Mouse (Mus musculus) heart, embryonic 14.5 days (tissue): ENCODE results near the gene Ccnl2. TPM values are rescaled to one million over a fixed set of nuclear protein-coding genes. Genes with fewer than 3 reads are reported as not detected.

Source experiments
- ATAC-seq: fragments of 200-750 bp; cut with Nextera tagmentation; 2 replicates; pipeline ENCODE4 v1.8.0; 2017; ENCODE audit warnings: low read depth, moderate TSS enrichment; ENCODE audit not compliant: insufficient number of reproducible peaks, insufficient read depth, low FRiP score
- H3K27ac ChIP-seq, 2 experiments: fragments of 200-500 bp in 1 of 2; fragments of 300-500 bp in 1 of 2; sonication (generic) in 1 of 2; replicated peaks in 1 of 2; 2 replicates each; pipeline ENCODE4 v1.5.1; 2012 to 2014; ENCODE audit warnings: low read depth in 2 of 2, low read length in 2 of 2, control low read depth in 1 of 2, mild to moderate bottlenecking in 1 of 2, mixed read lengths in 1 of 2; ENCODE audit not compliant: control insufficient read depth in 1 of 2, insufficient read depth in 1 of 2
- H3K27me3 ChIP-seq: fragments of 300-500 bp; sonication (generic); 2 replicates; pipeline ENCODE4 v1.6.1; 2014; ENCODE audit warnings: mild to moderate bottlenecking, low read length, control low read depth; ENCODE audit not compliant: control insufficient read depth, insufficient read depth
- H3K36me3 ChIP-seq: fragments of 300-500 bp; sonication (generic); 2 replicates; pipeline ENCODE4 v1.6.1; 2014; ENCODE audit warnings: mild to moderate bottlenecking, control low read depth, low read length, mixed read lengths; ENCODE audit not compliant: control insufficient read depth, insufficient read depth
- H3K4me1 ChIP-seq, 2 experiments: fragments of 200-500 bp in 1 of 2; fragments of 300-500 bp in 1 of 2; sonication (generic) in 1 of 2; 2 replicates each; pipeline ENCODE4 v1.6.1; 2012 to 2014; ENCODE audit warnings: low read length in 2 of 2, control low read depth in 1 of 2, mixed read lengths in 1 of 2; ENCODE audit not compliant: control insufficient read depth in 2 of 2, insufficient read depth in 2 of 2
- H3K4me2 ChIP-seq: fragments of 300-500 bp; sonication (generic); 2 replicates; pipeline ENCODE4 v1.6.1; 2014; ENCODE audit warnings: mild to moderate bottlenecking, low read length
- H3K4me3 ChIP-seq, 2 experiments: fragments of 200-500 bp in 1 of 2; fragments of 300-500 bp in 1 of 2; sonication (generic) in 1 of 2; 2 replicates each; pipeline ENCODE4 v1.5.1; 2012 to 2014; ENCODE audit warnings: low read length in 2 of 2, mild to moderate bottlenecking in 2 of 2, control low read depth in 1 of 2, low read depth in 1 of 2, moderate library complexity in 1 of 2; ENCODE audit not compliant: control insufficient read depth in 1 of 2, insufficient read depth in 1 of 2
- H3K9ac ChIP-seq: fragments of 300-500 bp; sonication (generic); 2 replicates; pipeline ENCODE4 v1.6.1; 2014; ENCODE audit warnings: mild to moderate bottlenecking, low read length
- H3K9me3 ChIP-seq: fragments of 300-500 bp; sonication (generic); 2 replicates; pipeline ENCODE4 v1.6.1; 2016; ENCODE audit warnings: low read length, control low read depth; ENCODE audit not compliant: control insufficient read depth
- WGBS: fragments of 180-500 bp; shearing (Covaris S2); extraction: QIAGEN DNeasy Blood & Tissue Kit; methylation state at CpG from one replicate; pipeline ENCODE4 v1.1.7; 2014; 5-methylcytosine and 5-hydroxymethylcytosine counted together
- microRNA-seq: library from miRNA; unstranded; fragments of <30 nt; microRNA quantifications from one replicate; pipeline ENCODE4, GENCODE M21; 2016
- polyA plus RNA-seq: library from polyadenylated mRNA; unstranded; fragments of >200 nt; fragmentation: Nextera tagmentation; extraction: Ambion mirVana; gene quantifications from 2 replicates; pipeline ENCODE4 v1.2.1, GENCODE M21; 2014

The Ccnl2 gene
- polyA plus RNA-seq, 1 experiment from 2014 or later: 120 TPM

DNA sequence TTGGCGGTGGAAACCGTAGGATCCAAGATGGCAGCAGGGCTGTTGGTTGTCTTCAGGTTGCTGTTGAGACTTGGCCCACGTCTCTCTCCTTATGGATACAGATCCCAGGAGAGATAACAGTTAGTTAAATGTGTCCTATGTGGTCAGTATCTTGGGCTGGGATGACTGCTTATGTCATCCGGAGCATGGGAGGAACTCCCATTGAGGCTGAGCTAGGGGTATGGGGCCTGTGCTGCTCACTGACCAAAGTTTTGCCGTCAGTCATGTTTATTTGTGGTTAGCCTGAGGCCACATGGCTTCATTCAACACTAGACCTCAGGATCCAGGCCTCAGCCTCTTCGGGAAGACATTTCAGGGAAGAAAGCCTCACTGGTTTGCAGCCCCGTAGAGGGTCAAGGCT lies 59.1 kb downstream of the Ccnl2 start:
- H3K4me3 ChIP-seq: no peak overlapping the region
- no peaks in the 10 kb centered on the region for H3K9me3 ChIP-seq
- H3K9ac ChIP-seq: no peak overlapping the region
- WGBS: 90% methylated on average over 7 of the region's 7 CpGs
- H3K27ac ChIP-seq: no peak overlapping the region
- H3K4me2 ChIP-seq: no peak overlapping the region
- peaks cover 49% of the 10 kb centered on the region for H3K36me3 ChIP-seq
- no peaks in the 10 kb centered on the region for H3K27me3 ChIP-seq
- no peak for ATAC-seq
- H3K4me1 ChIP-seq: peaks cover 7 to 8% of the 10 kb centered on the region in 2 experiments; a peak in 3 of 4 replicates

Small RNA genes within 50 kb of the gene (microRNA-seq; reads per million reads assigned to microRNA genes)
- gene Gm27743: not detected

Other genes with a start within 250 kb of the Ccnl2 start
- gene Slc35e2, start 211.1 kb upstream of the Ccnl2 start, polyA plus RNA-seq: 7.7 and 8.5 TPM in 2 replicates
- gene Cdk11b, start 187.6 kb upstream of the Ccnl2 start, polyA plus RNA-seq: 33.5 and 36.7 TPM in 2 replicates
- gene Gm10563, start 167.1 kb upstream of the Ccnl2 start, polyA plus RNA-seq: not detected in 2 replicates
- gene Mmp23, start 159.1 kb upstream of the Ccnl2 start, polyA plus RNA-seq: 63.1 and 67.1 TPM in 2 replicates
- 12.5 and 15.3 TPM in 2 replicates for gene Mib2, start 143.3 kb upstream of the Ccnl2 start, polyA plus RNA-seq
- gene Fndc10, start 118.1 kb upstream of the Ccnl2 start, polyA plus RNA-seq: 1.9 and 2.4 TPM in 2 replicates
- gene Ssu72, start 107.7 kb upstream of the Ccnl2 start, polyA plus RNA-seq: 113 and 115 TPM in 2 replicates
- gene Tmem240, start 77.7 kb upstream of the Ccnl2 start, polyA plus RNA-seq: 0.23 and 0.28 TPM in 2 replicates
- gene Atad3a, start 51.4 kb upstream of the Ccnl2 start, polyA plus RNA-seq: 89.0 and 95.2 TPM in 2 replicates
- gene Vwa1, start 37.8 kb upstream of the Ccnl2 start, polyA plus RNA-seq: 4.5 and 4.9 TPM in 2 replicates
- gene Tmem88b, start 26.6 kb upstream of the Ccnl2 start, polyA plus RNA-seq: 2.4 and 2.5 TPM in 2 replicates
- not detected in 2 replicates for gene Ankrd65, start 22.1 kb upstream of the Ccnl2 start, polyA plus RNA-seq
- gene Mrpl20, start 9.6 kb upstream of the Ccnl2 start, polyA plus RNA-seq: 146 and 160 TPM in 2 replicates
- gene Aurkaip1, start 18.8 kb downstream of the Ccnl2 start, polyA plus RNA-seq: 112 and 118 TPM in 2 replicates
- 55.5 and 75.6 TPM in 2 replicates for gene Mxra8, start 27.2 kb downstream of the Ccnl2 start, polyA plus RNA-seq
- gene Dvl1, start 34.9 kb downstream of the Ccnl2 start, polyA plus RNA-seq: 9.1 and 10.9 TPM in 2 replicates
- 0.09 and 0.12 TPM in 2 replicates for gene Tas1r3, start 50.9 kb downstream of the Ccnl2 start, polyA plus RNA-seq
- gene Cptp, start 57.0 kb downstream of the Ccnl2 start, polyA plus RNA-seq: 10.9 and 11.0 TPM in 2 replicates
- gene Ints11, start 57.1 kb downstream of the Ccnl2 start, polyA plus RNA-seq: 36.0 and 38.5 TPM in 2 replicates
- 28.0 and 30.0 TPM in 2 replicates for gene Pusl1, start 79.3 kb downstream of the Ccnl2 start, polyA plus RNA-seq
- gene Acap3, start 79.3 kb downstream of the Ccnl2 start, polyA plus RNA-seq: 9.0 and 9.4 TPM in 2 replicates
- 75.5 and 98.6 TPM in 2 replicates for gene Ube2j2, start 131.3 kb downstream of the Ccnl2 start, polyA plus RNA-seq
- gene C1qtnf12, start 149.8 kb downstream of the Ccnl2 start, polyA plus RNA-seq: 26.8 and 29.2 TPM in 2 replicates
- 8.9 and 11.5 TPM in 2 replicates for gene B3galt6, start 180.2 kb downstream of the Ccnl2 start, polyA plus RNA-seq
- gene Sdf4, start 180.4 kb downstream of the Ccnl2 start, polyA plus RNA-seq: 133 and 137 TPM in 2 replicates
- 0.51 and 0.57 TPM in 2 replicates for gene Tnfrsf4, start 201.4 kb downstream of the Ccnl2 start, polyA plus RNA-seq
- 2.2 and 2.3 TPM in 2 replicates for gene Tnfrsf18, start 213.7 kb downstream of the Ccnl2 start, polyA plus RNA-seq
- gene Ttll10, start 246.9 kb downstream of the Ccnl2 start, polyA plus RNA-seq: 0.11 and 0.26 TPM in 2 replicates